Mouse (Mus musculus): ENCODE data around the gene Rad17. TPM values are rescaled to one million over a fixed set of nuclear protein-coding genes. Genes with fewer than 3 reads are reported as not detected.

Gene Rad17
- polyA plus RNA-seq, 1 experiment from 2014 or later = 20.6 TPM

GRCm38 (mm10) chr13:100634106-100634691, 16.7 kb downstream of the Rad17 start:
- whole genome bisulfite sequencing = 98% methylated on average over 3 of the region's 3 CpGs
- H3K4me1 ChIP-seq (ENCODE audit: control insufficient read depth, insufficient read depth, low read length) = no peaks in the 10 kb centered on the region
- no peak overlapping the region for H3K4me3 ChIP-seq (replicated peaks; ENCODE audit: low read depth, low read length)
- DNase-seq (no peak), ATAC-seq (ENCODE audit: low FRiP score, low TSS enrichment) (no peak)
- peaks cover 79% of the 10 kb centered on the region for H3K36me3 ChIP-seq (ENCODE audit: control insufficient read depth, insufficient read depth, low read length)
- no peak overlapping the region for H3K27ac ChIP-seq (replicated peaks; ENCODE audit: low read depth, low read length)
- no peaks in the 10 kb centered on the region for H3K27me3 ChIP-seq (ENCODE audit: control insufficient read depth, insufficient read depth, low read length)
- no peaks in the 10 kb centered on the region for H3K9me3 ChIP-seq (ENCODE audit: control insufficient read depth, low read length)
- no peak overlapping the region for H3K9ac ChIP-seq (replicated peaks; ENCODE audit: low read length)
- H3K4me2 ChIP-seq (ENCODE audit: low read length) = no peak overlapping the region

- Histone ChIP-seq H3K27me3 (ENCODE audit: control insufficient read depth, insufficient read depth, low read length) (peaks cover 4% of the 10 kb centered on the region; the same call in 1 of the 2 replicates), H3K9ac (replicated peaks; ENCODE audit: low read length) (no peak overlapping the region), H3K4me1 (ENCODE audit: control insufficient read depth, insufficient read depth, low read length) (no peaks in the 10 kb centered on the region), H3K4me3 (replicated peaks; ENCODE audit: low read depth, low read length) (no peak overlapping the region), H3K4me2 (ENCODE audit: low read length) (no peak overlapping the region), H3K27ac (replicated peaks; ENCODE audit: low read depth, low read length) (no peak overlapping the region), H3K36me3 (ENCODE audit: control insufficient read depth, insufficient read depth, low read length) (peaks cover 78% of the 10 kb centered on the region), H3K9me3 (ENCODE audit: control insufficient read depth, low read length) (no peaks in the 10 kb centered on the region)
- DNase-seq (no peak), ATAC-seq (ENCODE audit: low FRiP score, low TSS enrichment) (no peak)
- WGBS = 90% methylated on average over 4 of the region's 4 CpGs
These were observed 28.6 kb downstream of the Rad17 start for GRCm38 (mm10) chr13:100622241-100622640.

- WGBS = 78% methylated on average over 13 of the region's 13 CpGs
- ATAC-seq (ENCODE audit: low FRiP score, low TSS enrichment) (no peak), DNase-seq (no peak)
- H3K4me1 ChIP-seq (ENCODE audit: control insufficient read depth, insufficient read depth, low read length) = 0 out of 2 replicates have a peak, but pooled peaks cover 3% of the 10 kb centered on the region
- H3K36me3 ChIP-seq (ENCODE audit: control insufficient read depth, insufficient read depth, low read length) = peaks cover 46% of the 10 kb centered on the region
- no peaks in the 10 kb centered on the region for H3K9me3 ChIP-seq (ENCODE audit: control insufficient read depth, low read length)
- no peak overlapping the region for H3K9ac ChIP-seq (replicated peaks; ENCODE audit: low read length)
- peaks cover 4% of the 10 kb centered on the region; the same call in 1 of the 2 replicates for H3K27me3 ChIP-seq (ENCODE audit: control insufficient read depth, insufficient read depth, low read length)
- H3K4me3 ChIP-seq (replicated peaks; ENCODE audit: low read depth, low read length) = no peak overlapping the region
- H3K4me2 ChIP-seq (ENCODE audit: low read length) = no peak overlapping the region
- H3K27ac ChIP-seq (replicated peaks; ENCODE audit: low read depth, low read length) = no peak overlapping the region
These were observed 33.3 kb downstream of the Rad17 start for GRCm38 (mm10) chr13:100617583-100617982.

GRCm38 (mm10) chr13:100616181-100617087, 34.4 kb downstream of the Rad17 start, which contains the start of gene Marveld2:
Marveld2 (minus strand) TSS chr13:100616971.
- Histone ChIP-seq H3K4me3 (replicated peaks; ENCODE audit: low read depth, low read length) (peak within 1 kb of the TSS; percentile 48), H3K9me3 (ENCODE audit: control insufficient read depth, low read length) (no peaks in the 10 kb centered on the region), H3K9ac (replicated peaks; ENCODE audit: low read length) (peak within 1 kb of the TSS; percentile 64), H3K27me3 (ENCODE audit: control insufficient read depth, insufficient read depth, low read length) (peaks cover 4% of the 10 kb centered on the region; the same call in 1 of the 2 replicates), H3K36me3 (ENCODE audit: control insufficient read depth, insufficient read depth, low read length) (peaks cover 35% of the 10 kb centered on the region), H3K27ac (replicated peaks; ENCODE audit: low read depth, low read length) (no peak within 1 kb of the TSS), H3K4me1 (ENCODE audit: control insufficient read depth, insufficient read depth, low read length) (0 out of 2 replicates have a peak, but pooled peaks cover 3% of the 10 kb centered on the region), H3K4me2 (ENCODE audit: low read length) (peak within 1 kb of the TSS; percentile 81)
- WGBS = 3% methylated on average over 77 of the region's 77 CpGs
- ATAC-seq (ENCODE audit: low FRiP score, low TSS enrichment) (peak; percentile 50; the same call in 1 of the 2 replicates), DNase-seq (peak; percentile 55)

- peaks cover 4% of the 10 kb centered on the region; the same call in 1 of the 2 replicates for H3K27me3 ChIP-seq (ENCODE audit: control insufficient read depth, insufficient read depth, low read length)
- H3K9ac ChIP-seq (replicated peaks; ENCODE audit: low read length) = no peak overlapping the region
- no peak for ATAC-seq (ENCODE audit: low FRiP score, low TSS enrichment)
- 59% methylated on average over 2 of the region's 2 CpGs for WGBS
- H3K4me1 ChIP-seq (ENCODE audit: control insufficient read depth, insufficient read depth, low read length) = 0 out of 2 replicates have a peak, but pooled peaks cover 3% of the 10 kb centered on the region
- H3K4me2 ChIP-seq (ENCODE audit: low read length) = no peak overlapping the region
- H3K4me3 ChIP-seq (replicated peaks; ENCODE audit: low read depth, low read length) = no peak overlapping the region
- DNase-seq = no peak
- H3K27ac ChIP-seq (replicated peaks; ENCODE audit: low read depth, low read length) = no peak overlapping the region
- peaks cover 10% of the 10 kb centered on the region for H3K36me3 ChIP-seq (ENCODE audit: control insufficient read depth, insufficient read depth, low read length)
- 0 out of 2 replicates have a peak, but pooled peaks cover 1% of the 10 kb centered on the region for H3K9me3 ChIP-seq (ENCODE audit: control insufficient read depth, low read length)
These were observed 37.9 kb downstream of the Rad17 start for GRCm38 (mm10) chr13:100612903-100613302.

- Histone ChIP-seq H3K9me3 (ENCODE audit: control insufficient read depth, low read length) (0 out of 2 replicates have a peak, but pooled peaks cover 5% of the 10 kb centered on the region), H3K27ac (replicated peaks; ENCODE audit: low read depth, low read length) (no peak overlapping the region), H3K36me3 (ENCODE audit: control insufficient read depth, insufficient read depth, low read length) (peaks cover 4% of the 10 kb centered on the region), H3K27me3 (ENCODE audit: control insufficient read depth, insufficient read depth, low read length) (no peaks in the 10 kb centered on the region; the same call in 1 of the 2 replicates), H3K4me1 (ENCODE audit: control insufficient read depth, insufficient read depth, low read length) (0 out of 2 replicates have a peak, but pooled peaks cover 3% of the 10 kb centered on the region), H3K4me2 (ENCODE audit: low read length) (no peak overlapping the region), H3K4me3 (replicated peaks; ENCODE audit: low read depth, low read length) (no peak overlapping the region), H3K9ac (replicated peaks; ENCODE audit: low read length) (no peak overlapping the region)
- 92% methylated on average over 10 of the region's 10 CpGs for WGBS
- DNase-seq = no peak
- ATAC-seq (ENCODE audit: low FRiP score, low TSS enrichment) = no peak
These were observed 38.6 kb downstream of the Rad17 start for GRCm38 (mm10) chr13:100612251-100612650.

- Histone ChIP-seq H3K9me3 (ENCODE audit: control insufficient read depth, low read length) (0 out of 2 replicates have a peak, but pooled peaks cover 5% of the 10 kb centered on the region), H3K27ac (replicated peaks; ENCODE audit: low read depth, low read length) (no peak overlapping the region), H3K4me1 (ENCODE audit: control insufficient read depth, insufficient read depth, low read length) (no peaks in the 10 kb centered on the region), H3K9ac (replicated peaks; ENCODE audit: low read length) (no peak overlapping the region), H3K4me3 (replicated peaks; ENCODE audit: low read depth, low read length) (no peak overlapping the region), H3K36me3 (ENCODE audit: control insufficient read depth, insufficient read depth, low read length) (no peaks in the 10 kb centered on the region), H3K4me2 (ENCODE audit: low read length) (no peak overlapping the region), H3K27me3 (ENCODE audit: control insufficient read depth, insufficient read depth, low read length) (no peaks in the 10 kb centered on the region; the same call in 1 of the 2 replicates)
- ATAC-seq (ENCODE audit: low FRiP score, low TSS enrichment) (no peak), DNase-seq (no peak)
- 95% methylated on average over 13 of the region's 13 CpGs for WGBS
These were observed 39.6 kb downstream of the Rad17 start for GRCm38 (mm10) chr13:100611266-100611665.

GRCm38 (mm10) chr13:100607756-100608155, 43.1 kb downstream of the Rad17 start:
- H3K9me3 ChIP-seq (ENCODE audit: control insufficient read depth, low read length) = 0 out of 2 replicates have a peak, but pooled peaks cover 5% of the 10 kb centered on the region
- no peaks in the 10 kb centered on the region for H3K4me1 ChIP-seq (ENCODE audit: control insufficient read depth, insufficient read depth, low read length)
- no peak overlapping the region for H3K9ac ChIP-seq (replicated peaks; ENCODE audit: low read length)
- H3K4me2 ChIP-seq (ENCODE audit: low read length) = no peak overlapping the region
- DNase-seq (no peak), ATAC-seq (ENCODE audit: low FRiP score, low TSS enrichment) (no peak)
- no peaks in the 10 kb centered on the region for H3K27me3 ChIP-seq (ENCODE audit: control insufficient read depth, insufficient read depth, low read length)
- H3K4me3 ChIP-seq (replicated peaks; ENCODE audit: low read depth, low read length) = no peak overlapping the region
- 88% methylated on average over 8 of the region's 8 CpGs for WGBS
- H3K36me3 ChIP-seq (ENCODE audit: control insufficient read depth, insufficient read depth, low read length) = no peaks in the 10 kb centered on the region
- H3K27ac ChIP-seq (replicated peaks; ENCODE audit: low read depth, low read length) = no peak overlapping the region
